Mouse (Mus musculus) T-cell, adult 66 days (primary cell): Measurements from ENCODE around the gene Ints7. TPM values are rescaled to one million over a fixed set of nuclear protein-coding genes. Genes with fewer than 3 reads are reported as not detected.

ENCODE experiments used
- total RNA-seq, 2 experiments: library from RNA; stranded (reverse); gene quantifications; 3 replicates in 1 of 2; 4 replicates in 1 of 2; pipeline ENCODE4 v1.2.4; 2023

The Ints7 gene
- total RNA-seq = 10 to 100 TPM; 50.4 to 53.4 TPM

DNA sequence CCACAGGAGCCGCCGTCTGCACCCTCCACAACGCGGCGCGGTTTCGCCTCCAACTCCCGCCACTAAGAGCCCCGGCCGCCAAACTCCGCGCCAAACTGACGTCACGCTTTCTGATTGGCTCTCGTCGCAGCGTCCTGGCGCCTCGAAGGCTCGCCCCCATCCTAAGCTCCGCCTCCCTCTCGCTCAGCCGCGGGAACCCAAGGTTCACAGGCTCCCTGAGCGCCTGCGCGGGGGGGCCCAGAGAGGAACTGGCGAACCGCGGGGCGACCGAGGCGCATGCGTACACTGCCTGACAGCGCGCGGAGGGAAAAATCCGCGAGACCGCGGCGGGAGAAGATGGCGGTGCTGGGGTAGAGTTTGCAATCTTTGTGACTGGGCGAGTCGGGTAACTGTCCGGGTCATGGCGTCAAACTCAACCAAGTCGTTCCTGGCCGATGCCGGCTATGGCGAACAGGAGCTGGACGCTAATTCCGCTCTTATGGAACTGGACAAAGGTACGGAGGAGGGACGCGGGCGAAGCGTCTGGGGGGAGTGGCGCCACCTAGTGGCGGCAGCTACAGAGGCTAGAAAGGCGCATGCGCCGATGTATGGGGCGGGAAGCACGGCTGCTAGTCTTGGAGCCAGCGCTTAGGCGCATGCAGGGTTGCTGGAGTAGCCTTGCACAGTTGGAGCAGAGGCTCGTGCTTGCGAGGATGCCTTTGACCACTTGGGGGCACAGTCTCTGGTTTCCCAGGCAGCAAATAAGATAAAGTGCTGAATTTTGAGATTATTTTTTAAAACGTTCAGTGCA is at the start of gene Ints7, which contains the start of gene Dtl:
Gene Ints7, plus strand, starts transcription at position 179 of the 790 bp plus-strand sequence.
Gene Dtl, minus strand, starts transcription at position 87 of the 790 bp plus-strand sequence.

Other genes with a start within 250 kb of the Ints7 start
- 10 to 100 TPM in 1 of 2 experiments, 1 to 10 TPM in 1; 8.6 to 10.2 TPM for gene Tmem206, start 249.7 kb upstream of the Ints7 start, total RNA-seq
- gene Ppp2r5a, start 172.4 kb upstream of the Ints7 start, total RNA-seq = 100 to 1,000 TPM; 318 to 323 TPM
- 1 to 10 TPM; 9.2 to 9.5 TPM for gene Dtl, start 92 bp upstream of the Ints7 start, total RNA-seq
- gene Lpgat1, start 142.2 kb downstream of the Ints7 start, total RNA-seq = 10 to 100 TPM; 21.8 to 29.3 TPM
- gene Nek2, start 245.8 kb downstream of the Ints7 start, total RNA-seq = 1 to 10 TPM in 1 of 2 experiments, under 1 TPM in 1; 0.80 to 2.0 TPM